8 mouse cellular contexts compared by ENCODE assay signal in the genomic region with DNA sequence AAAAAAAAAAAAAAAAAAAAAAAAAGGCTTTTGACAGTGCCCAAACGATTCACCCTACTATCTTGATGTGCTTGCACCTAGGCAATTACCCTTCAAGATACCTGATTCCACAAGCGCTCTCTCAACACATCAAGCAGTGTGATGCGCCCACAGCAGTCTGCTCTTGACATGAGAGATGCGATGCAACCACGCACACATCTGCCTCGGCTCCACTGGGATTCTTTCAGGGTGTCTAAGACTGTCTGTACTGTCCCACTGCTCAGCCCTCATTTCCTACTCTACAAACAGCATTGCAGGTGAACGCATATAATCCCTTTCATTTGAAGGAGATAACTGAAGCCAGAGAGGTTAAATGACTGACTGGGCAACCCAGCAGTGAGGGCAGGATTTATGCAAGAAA. TPM values are rescaled to one million over a fixed set of nuclear protein-coding genes. Genes with fewer than 3 reads are reported as not detected.
A peak's percentile ranks its signal among the peaks of the same experiment; 100 is the strongest.
DNase-seq lines count a peak whose midpoint lies in the region; ATAC-seq and TF ChIP-seq lines count a peak whose summit lies in the region.

No protein-coding gene starts in this region.

- H3K27me3 ChIP-seq in heart, postnatal 0 days (ENCODE audit: control insufficient read depth, insufficient read depth, low read length): no peaks in the 10 kb centered on the region
- no peaks in the 10 kb centered on the region for H3K27me3 ChIP-seq in ES-Bruce4 (ENCODE audit: control insufficient read depth, insufficient read depth, low read length, poor library complexity, severe bottlenecking)
- no peaks in the 10 kb centered on the region for H3K27me3 ChIP-seq in forebrain, embryonic 12.5 days
- H3K27me3 ChIP-seq in liver, embryonic 15.5 days: no peaks in the 10 kb centered on the region

- WGBS in heart, postnatal 0 days: 49% methylated on average over 7 of the region's 7 CpGs
- WGBS in forebrain, embryonic 12.5 days: 70% methylated on average over 7 of the region's 7 CpGs
- WGBS in liver, embryonic 15.5 days (ENCODE audit: insufficient replicate concordance): 67% methylated on average over 7 of the region's 7 CpGs

- peaks cover 12% of the 10 kb centered on the region for H3K4me1 ChIP-seq in heart, postnatal 0 days (ENCODE audit: control insufficient read depth, insufficient read depth)
- H3K4me1 ChIP-seq in ES-Bruce4 (ENCODE audit: control insufficient read depth, insufficient read depth, low read length): peaks cover 2% of the 10 kb centered on the region
- peaks cover 17% of the 10 kb centered on the region for H3K4me1 ChIP-seq in forebrain, embryonic 12.5 days
- H3K4me1 ChIP-seq in liver, embryonic 15.5 days (replicated peaks): peaks cover 20% of the 10 kb centered on the region

- peak overlapping the region; percentile 71 for H3K4me3 ChIP-seq in heart, postnatal 0 days (ENCODE audit: low read depth, low read length)
- H3K4me3 ChIP-seq in ES-Bruce4 (ENCODE audit: low read depth, low read length): peak overlapping the region; percentile 88
- peak overlapping the region; percentile 91 for H3K4me3 ChIP-seq in forebrain, embryonic 12.5 days (replicated peaks)
- peak overlapping the region; percentile 92 for H3K4me3 ChIP-seq in liver, embryonic 15.5 days (replicated peaks)

- no peak for ATAC-seq in heart, postnatal 0 days (ENCODE audit: insufficient read depth, low read depth)
- no peak for ATAC-seq in forebrain, embryonic 12.5 days (ENCODE audit: low FRiP score)
- no peak for ATAC-seq in liver, embryonic 15.5 days (ENCODE audit: insufficient read depth)

- peak overlapping the region; percentile 82 for H3K4me2 ChIP-seq in heart, postnatal 0 days (ENCODE audit: low read depth, low read length)
- peak overlapping the region; percentile 90 for H3K4me2 ChIP-seq in forebrain, embryonic 12.5 days
- H3K4me2 ChIP-seq in liver, embryonic 15.5 days: peak overlapping the region; percentile 88

- peak overlapping the region; percentile 93; the same call in 1 of the 2 replicates for H3K27ac ChIP-seq in heart, postnatal 0 days (ENCODE audit: low read depth)
- H3K27ac ChIP-seq in ES-Bruce4 (ENCODE audit: insufficient read depth, low read length): no peak overlapping the region
- peak overlapping the region; percentile 91; the same call in 1 of the 2 replicates for H3K27ac ChIP-seq in forebrain, embryonic 12.5 days
- H3K27ac ChIP-seq in liver, embryonic 15.5 days (replicated peaks): 0 out of 2 replicates have a peak overlapping the region, but pooled peaks have one; percentile 80

- H3K36me3 ChIP-seq in heart, postnatal 0 days (replicated peaks; ENCODE audit: control insufficient read depth, insufficient read depth, low read length): peaks cover 37% of the 10 kb centered on the region
- peaks cover 36% of the 10 kb centered on the region for H3K36me3 ChIP-seq in ES-Bruce4 (ENCODE audit: control insufficient read depth, insufficient read depth, low read length, poor library complexity, severe bottlenecking)
- peaks cover 41% of the 10 kb centered on the region for H3K36me3 ChIP-seq in forebrain, embryonic 12.5 days (replicated peaks)
- H3K36me3 ChIP-seq in liver, embryonic 15.5 days (replicated peaks): peaks cover 41% of the 10 kb centered on the region

- TF ChIP-seq CTCF in heart, postnatal 0 days (IDR thresholded peaks at IDR 0.05; ENCODE audit: low read depth): no peak
- no peak for TF ChIP-seq CTCF in ES-Bruce4 (IDR thresholded peaks at IDR 0.05; ENCODE audit: low read depth, low read length)

- no peak for DNase-seq in heart, postnatal 0 days (ENCODE audit: low spot score)
- no peak for DNase-seq in heart, postnatal 14 days
- no peak for DNase-seq in adrenal gland, postnatal 14 days
- DNase-seq in embryo, embryonic 9.5 days (ENCODE audit: extremely low spot score): no peak
- no peak for DNase-seq in layer of hippocampus, adult 9-10 months (ENCODE audit: low spot score)

- TF ChIP-seq EP300 in heart, postnatal 0 days (IDR thresholded peaks at IDR 0.05; ENCODE audit: low read depth): no peak
- TF ChIP-seq EP300 in ES-Bruce4 (IDR thresholded peaks at IDR 0.05; ENCODE audit: insufficient read depth, low read depth, low read length): no peak

- TF ChIP-seq POLR2A in ES-Bruce4 (IDR thresholded peaks at IDR 0.05; ENCODE audit: insufficient read depth, low read length): no peak

- no peaks in the 10 kb centered on the region for H3K9me3 ChIP-seq in heart, postnatal 0 days (replicated peaks; ENCODE audit: control insufficient read depth, low read length)
- H3K9me3 ChIP-seq in ES-Bruce4 (replicated peaks; ENCODE audit: control insufficient read depth, insufficient read depth, low read length, poor library complexity, severe bottlenecking): no peaks in the 10 kb centered on the region
- H3K9me3 ChIP-seq in forebrain, embryonic 12.5 days: no peaks in the 10 kb centered on the region
- no peaks in the 10 kb centered on the region for H3K9me3 ChIP-seq in liver, embryonic 15.5 days (replicated peaks)

- peak overlapping the region; percentile 84 for H3K9ac ChIP-seq in heart, postnatal 0 days (replicated peaks; ENCODE audit: low read depth, low read length)
- peak overlapping the region; percentile 81 for H3K9ac ChIP-seq in ES-Bruce4 (ENCODE audit: low read depth, poor library complexity, severe bottlenecking)
- H3K9ac ChIP-seq in forebrain, embryonic 12.5 days: peak overlapping the region; percentile 95
- H3K9ac ChIP-seq in liver, embryonic 15.5 days: peak overlapping the region; percentile 81

- intact Hi-C loops in heart, postnatal 14 days (cut with DNase I): loop anchor here (2.0 to 10.0 kb wide), 3 partner anchors 47 to 187 kb away; partner anchors contain the start of genes Cklf and Cmtm4

RNA-seq across cellular contexts. Expression of gene Dync1li2, which starts 1.2 kb away (rescaled TPM):
- total RNA-seq in heart, postnatal 0 days (2014; rRNA removed; ENCODE audit: low replicate concordance): 11.0 and 20.2 TPM in 2 replicates
- 36.5 and 38.8 TPM in 2 replicates for polyA plus RNA-seq in heart, postnatal 0 days (2015; fragmentation: Nextera tagmentation; extraction: Ambion mirVana)
- total RNA-seq in heart, postnatal 14 days (2021): 100 to 1,000 TPM; 101 to 110 TPM
- 43.2 and 54.9 TPM in 2 replicates for polyA plus RNA-seq in ES-Bruce4 (2011; ENCODE audit: insufficient read depth, insufficient read length, low read depth, missing spikeins)
- 129 and 136 TPM in 2 replicates for polyA plus RNA-seq in forebrain, embryonic 12.5 days (2016; fragmentation: Nextera tagmentation; extraction: Ambion mirVana)
- 10.5 and 11.5 TPM in 2 replicates for polyA plus RNA-seq in liver, embryonic 15.5 days (2015; fragmentation: Nextera tagmentation; extraction: Ambion mirVana)
- 93.9 and 128 TPM in 2 replicates for total RNA-seq in adrenal gland, postnatal 14 days (2021)

RNA-seq across cellular contexts. Expression of gene Cmtm4, which starts 46.0 kb away (rescaled TPM):
- 10.2 and 13.4 TPM in 2 replicates for total RNA-seq in heart, postnatal 0 days (2014; rRNA removed; ENCODE audit: low replicate concordance)
- 1.2 TPM in 2 replicates for polyA plus RNA-seq in heart, postnatal 0 days (2015; fragmentation: Nextera tagmentation; extraction: Ambion mirVana)
- 10 to 100 TPM; 12.1 to 13.6 TPM for total RNA-seq in heart, postnatal 14 days (2021)
- 53.7 and 58.1 TPM in 2 replicates for polyA plus RNA-seq in ES-Bruce4 (2011; ENCODE audit: insufficient read depth, insufficient read length, low read depth, missing spikeins)
- polyA plus RNA-seq in forebrain, embryonic 12.5 days (2016; fragmentation: Nextera tagmentation; extraction: Ambion mirVana): 3.3 and 3.5 TPM in 2 replicates
- polyA plus RNA-seq in liver, embryonic 15.5 days (2015; fragmentation: Nextera tagmentation; extraction: Ambion mirVana): 0.38 and 0.64 TPM in 2 replicates
- total RNA-seq in adrenal gland, postnatal 14 days (2021): 36.8 and 40.9 TPM in 2 replicates

Comparison
In these comparisons a context has a peak if more than half of its experiments do, and no peak if none do; other contexts are left out.
1. RNA of gene Cmtm4, which starts 46.0 kb away (polyA plus RNA-seq): 53.7 to 58.1 TPM in ES-Bruce4; 3.3 to 3.5 TPM in forebrain, embryonic 12.5 days, 1.2 TPM in heart, postnatal 0 days and 0.38 to 0.64 TPM in liver, embryonic 15.5 days; every median in the first group is over 10 times any median in the second.
2. Peak in every context shown above with its lines, with median percentiles within 50 percentile points of each other: H3K4me2 ChIP-seq, H3K4me3 ChIP-seq and H3K9ac ChIP-seq.